Mouse (Mus musculus) MEL (cell line): ENCODE measurements around the gene Tbca. TPM values are rescaled to one million over a fixed set of nuclear protein-coding genes. Genes with fewer than 3 reads are reported as not detected.

Experiments used
- DNase-seq: peaks from one replicate; pipeline ENCODE4 v3.0.0; 2011; ENCODE audit warnings: low read depth, low spot score
- H3K27ac ChIP-seq: 2 replicates; pipeline ENCODE4 v1.5.1; 2012; ENCODE audit warnings: low read depth, mild to moderate bottlenecking, control low read depth, low read length, moderate library complexity; ENCODE audit not compliant: control insufficient read depth
- H3K27me3 ChIP-seq, 2 experiments: fragments of 150-350 bp in 1 of 2; sonication (generic) in 1 of 2; 2 replicates each; pipeline ENCODE4 v1.6.1; 2012; ENCODE audit warnings: low read length in 2 of 2, mild to moderate bottlenecking in 2 of 2, improper control_type of control experiment in 1 of 2, moderate library complexity in 1 of 2; ENCODE audit not compliant: insufficient read depth in 2 of 2, control insufficient read depth in 1 of 2
- H3K36me3 ChIP-seq, 2 experiments: 2 replicates each; pipeline ENCODE4 v1.6.1; 2012 to 2014; ENCODE audit warnings: low read length in 2 of 2, improper control_type of control experiment in 1 of 2, inconsistent platforms in 1 of 2, mild to moderate bottlenecking in 1 of 2; ENCODE audit not compliant: insufficient read depth in 2 of 2, control insufficient read depth in 1 of 2
- H3K4me1 ChIP-seq, 2 experiments: fragments of 150-350 bp in 1 of 2; sonication (generic) in 1 of 2; 2 replicates each; pipeline ENCODE4 v1.6.1; 2012; ENCODE audit warnings: low read length in 2 of 2, improper control_type of control experiment in 1 of 2, mild to moderate bottlenecking in 1 of 2; ENCODE audit not compliant: insufficient read depth in 2 of 2, control insufficient read depth in 1 of 2
- H3K4me3 ChIP-seq, 2 experiments: fragments of 150-350 bp in 1 of 2; sonication (generic) in 1 of 2; 2 replicates each; pipeline ENCODE4 v1.5.1; 2012; ENCODE audit warnings: low read depth in 2 of 2, low read length in 2 of 2, mild to moderate bottlenecking in 2 of 2, moderate library complexity in 2 of 2, control low read depth in 1 of 2, improper control_type of control experiment in 1 of 2; ENCODE audit not compliant: control insufficient read depth in 1 of 2, insufficient read depth in 1 of 2
- H3K79me2 ChIP-seq: 2 replicates; pipeline ENCODE4 v1.6.1; 2012; ENCODE audit warnings: mild to moderate bottlenecking, low read length, moderate library complexity; ENCODE audit not compliant: control insufficient read depth, poor library complexity, insufficient read depth
- H3K9ac ChIP-seq: 2 replicates; pipeline ENCODE4 v1.6.1; 2012; ENCODE audit warnings: low read depth, mild to moderate bottlenecking, control low read depth, low read length, moderate library complexity; ENCODE audit not compliant: control insufficient read depth, poor library complexity, severe bottlenecking
- H3K9me3 ChIP-seq: fragments of 150-350 bp; sonication (generic); replicated peaks from 2 replicates; pipeline ENCODE4 v1.6.1; 2012; ENCODE audit warnings: mild to moderate bottlenecking, low read length, improper control_type of control experiment, moderate library complexity; ENCODE audit not compliant: insufficient read depth
- BHLHE40 ChIP-seq: IDR thresholded peaks from 2 replicates; pipeline ENCODE4 v1.6.1; 2012; ENCODE audit warnings: low read depth, mild to moderate bottlenecking, inconsistent platforms, low read length, improper control_type of control experiment, borderline replicate concordance
- CHD1 ChIP-seq: IDR thresholded peaks from 2 replicates; pipeline ENCODE4 v1.6.1; 2012; ENCODE audit warnings: low read depth, mild to moderate bottlenecking, inconsistent platforms, low read length, improper control_type of control experiment
- CHD2 ChIP-seq: IDR thresholded peaks from 2 replicates; pipeline ENCODE4 v1.6.1; 2011; ENCODE audit warnings: low read length, improper control_type of control experiment
- CTCF ChIP-seq, 3 experiments: IDR thresholded peaks in 2 of 3; conservative IDR thresholded peaks in 1 of 3; 2 replicates each; pipeline ENCODE4 v1.5.1; 2011 to 2012; ENCODE audit warnings: low read length in 3 of 3, low read depth in 2 of 3, mild to moderate bottlenecking in 2 of 3, improper control_type of control experiment in 1 of 3, inconsistent platforms in 1 of 3, mixed read lengths in 1 of 3, moderate library complexity in 1 of 3; ENCODE audit not compliant: control insufficient read depth in 1 of 3, insufficient read depth in 1 of 3, poor library complexity in 1 of 3, severe bottlenecking in 1 of 3
- E2F4 ChIP-seq: IDR thresholded peaks from 2 replicates; pipeline ENCODE4 v1.6.1; 2011; ENCODE audit warnings: low read depth, low read length, improper control_type of control experiment, borderline replicate concordance
- ELF1 ChIP-seq: IDR thresholded peaks from 2 replicates; pipeline ENCODE4 v1.6.1; 2014; ENCODE audit warnings: low read depth, mild to moderate bottlenecking, inconsistent platforms, low read length, improper control_type of control experiment, moderate library complexity
- ETS1 ChIP-seq: IDR thresholded peaks from 2 replicates; pipeline ENCODE4 v1.6.1; 2012; ENCODE audit warnings: low read depth, mild to moderate bottlenecking, inconsistent platforms, low read length, improper control_type of control experiment, moderate library complexity
- GABPA ChIP-seq: IDR thresholded peaks from 2 replicates; pipeline ENCODE4 v1.6.1; 2012; ENCODE audit warnings: low read depth, mild to moderate bottlenecking, inconsistent platforms, low read length, improper control_type of control experiment, moderate library complexity
- GATA1 ChIP-seq: IDR thresholded peaks from 2 replicates; pipeline ENCODE4 v1.6.1; 2011; ENCODE audit warnings: low read depth, low read length, improper control_type of control experiment
- HCFC1 ChIP-seq: IDR thresholded peaks from 2 replicates; pipeline ENCODE4 v1.6.1; 2012; ENCODE audit warnings: low read depth, mild to moderate bottlenecking, inconsistent platforms, low read length, improper control_type of control experiment, moderate library complexity
- KAT2A ChIP-seq: conservative IDR thresholded peaks from 2 replicates; pipeline ENCODE4 v1.6.1; 2012; ENCODE audit warnings: low read depth, low read length, improper control_type of control experiment, inconsistent platforms
- MAX ChIP-seq: IDR thresholded peaks from 2 replicates; pipeline ENCODE4 v1.6.1; 2011; ENCODE audit warnings: low read length, improper control_type of control experiment
- MEF2A ChIP-seq: IDR thresholded peaks from 2 replicates; pipeline ENCODE4 v1.6.1; 2014; ENCODE audit warnings: low read depth, mild to moderate bottlenecking, inconsistent platforms, low read length, improper control_type of control experiment; ENCODE audit not compliant: poor library complexity, insufficient replicate concordance, severe bottlenecking; ENCODE audit errors: extremely low read depth
- MXI1 ChIP-seq: IDR thresholded peaks from 2 replicates; pipeline ENCODE4 v1.6.1; 2011; ENCODE audit warnings: mild to moderate bottlenecking, low read depth, low read length, improper control_type of control experiment
- POLR2A ChIP-seq, 2 experiments: IDR thresholded peaks; 2 replicates each; pipeline ENCODE4 v1.6.1; 2011 to 2012; ENCODE audit warnings: low read length in 2 of 2, mild to moderate bottlenecking in 2 of 2, control low read depth in 1 of 2, improper control_type of control experiment in 1 of 2, low read depth in 1 of 2, moderate library complexity in 1 of 2; ENCODE audit not compliant: control insufficient read depth in 1 of 2, insufficient read depth in 1 of 2, poor library complexity in 1 of 2
- POLR2AphosphoS5 ChIP-seq: IDR thresholded peaks from 2 replicates; pipeline ENCODE4 v1.6.1; 2012; ENCODE audit warnings: low read depth, borderline replicate concordance, mild to moderate bottlenecking, inconsistent platforms, low read length, moderate library complexity, mixed read lengths
- RCOR1 ChIP-seq: IDR thresholded peaks from 2 replicates; pipeline ENCODE4 v1.6.1; 2012; ENCODE audit warnings: low read depth, mild to moderate bottlenecking, inconsistent platforms, low read length, improper control_type of control experiment
- SMC3 ChIP-seq: IDR thresholded peaks from 2 replicates; pipeline ENCODE4 v1.6.1; 2011; ENCODE audit warnings: low read depth, low read length, improper control_type of control experiment
- TAL1 ChIP-seq: IDR thresholded peaks from 2 replicates; pipeline ENCODE4 v1.6.1; 2012; ENCODE audit warnings: mild to moderate bottlenecking, inconsistent platforms, low read length, moderate library complexity, mixed read lengths
- UBTF ChIP-seq: IDR thresholded peaks from 2 replicates; pipeline ENCODE4 v1.6.1; 2012; ENCODE audit warnings: low read depth, mild to moderate bottlenecking, inconsistent platforms, low read length, improper control_type of control experiment, moderate library complexity, borderline replicate concordance; ENCODE audit not compliant: insufficient read depth
- USF1 ChIP-seq: IDR thresholded peaks from 2 replicates; pipeline ENCODE4 v1.6.1; 2014; ENCODE audit warnings: low read depth, mild to moderate bottlenecking, inconsistent platforms, low read length, improper control_type of control experiment, moderate library complexity
- USF2 ChIP-seq, 2 experiments: IDR thresholded peaks; 2 replicates each; pipeline ENCODE4 v1.6.1; 2011 to 2012; ENCODE audit warnings: improper control_type of control experiment in 2 of 2, low read length in 2 of 2, borderline replicate concordance in 1 of 2, inconsistent platforms in 1 of 2, low read depth in 1 of 2, mild to moderate bottlenecking in 1 of 2; ENCODE audit not compliant: insufficient read depth in 1 of 2
- ZC3H11A ChIP-seq: IDR thresholded peaks from 2 replicates; pipeline ENCODE4 v1.6.1; 2012; ENCODE audit warnings: low read depth, mild to moderate bottlenecking, inconsistent platforms, low read length, improper control_type of control experiment
- polyA plus RNA-seq, 2 experiments: library from polyadenylated mRNA; stranded (reverse) in 1 of 2; unstranded in 1 of 2; fragments of >175 nt in 1 of 2; fragments of >200 nt in 1 of 2; gene quantifications; 2 replicates each; pipeline versions ENCODE4 v1.2.1 to v1.2.4; 2012; ENCODE audit warnings: low replicate concordance in 2 of 2, low read depth in 1 of 2; ENCODE audit not compliant: insufficient read length in 2 of 2, insufficient read depth in 1 of 2, missing spikeins in 1 of 2
- total RNA-seq: library from RNA; depleted of rRNA; stranded (reverse); fragments of 300-350 nt; gene quantifications from 2 replicates; pipeline ENCODE4 v1.2.3, GENCODE M21; 2012

The Tbca gene
- total and polyA plus RNA-seq, 3 experiments = 155 to 263 TPM; not detected in 1

- Histone ChIP-seq H3K79me2 (no peaks in the 10 kb centered on the region), H3K4me3 (no peak overlapping the region), H3K36me3 (no peaks in the 10 kb centered on the region), H3K27ac (no peak overlapping the region), H3K9me3 (no peaks in the 10 kb centered on the region), H3K27me3 (no peaks in the 10 kb centered on the region), H3K4me1 (no peaks in the 10 kb centered on the region), H3K9ac (no peak overlapping the region)
- TF ChIP-seq ELF1 = no peak
- TF ChIP-seq GATA1 = no peak
- no peak for TF ChIP-seq ZC3H11A
- TF ChIP-seq CHD1 = no peak
- no peak for TF ChIP-seq GABPA
- TF ChIP-seq KAT2A = no peak
- no peak for TF ChIP-seq USF2 (IDR thresholded peaks at IDR 0.05; ENCODE audit: borderline replicate concordance in 1 of 2, insufficient read depth in 1 of 2, low read depth in 1 of 2, low read length in 2 of 2)
- no peak for TF ChIP-seq TAL1
- no peak for TF ChIP-seq CTCF (IDR thresholded peaks at IDR 0.05 in 2 of 3, conservative IDR thresholded peaks at IDR 0.05 in 1 of 3; ENCODE audit: control insufficient read depth in 1 of 3, insufficient read depth in 1 of 3, low read depth in 2 of 3, low read length in 3 of 3, poor library complexity in 1 of 3, severe bottlenecking in 1 of 3)
- TF ChIP-seq MXI1 = no peak
- no peak for TF ChIP-seq BHLHE40
- TF ChIP-seq MEF2A = no peak
- no peak for TF ChIP-seq RCOR1
- no peak for TF ChIP-seq UBTF
- no peak for DNase-seq
Measured at GRCm38 (mm10) chr13:94882221-94882620, 93.5 kb downstream of the Tbca start.

- Histone ChIP-seq H3K4me1 (no peaks in the 10 kb centered on the region), H3K9me3 (no peaks in the 10 kb centered on the region), H3K79me2 (no peaks in the 10 kb centered on the region)
- DNase-seq = no peak
- TF ChIP-seq ETS1 (no peak), SMC3 (no peak), POLR2AphosphoS5 (no peak), MAX (no peak), BHLHE40 (no peak), HCFC1 (no peak), MXI1 (no peak), GABPA (no peak), POLR2A (IDR thresholded peaks at IDR 0.05; ENCODE audit: control insufficient read depth in 1 of 2, insufficient read depth in 1 of 2, low read depth in 1 of 2, low read length in 2 of 2, poor library complexity in 1 of 2) (no peak), CTCF (IDR thresholded peaks at IDR 0.05 in 2 of 3, conservative IDR thresholded peaks at IDR 0.05 in 1 of 3; ENCODE audit: control insufficient read depth in 1 of 3, insufficient read depth in 1 of 3, low read depth in 2 of 3, low read length in 3 of 3, poor library complexity in 1 of 3, severe bottlenecking in 1 of 3) (no peak), USF1 (no peak), CHD2 (no peak), E2F4 (no peak), CHD1 (no peak), RCOR1 (no peak), GATA1 (no peak)
- TF ChIP-seq, all 39 proteins: peak for 0
- H3K27ac ChIP-seq = no peak overlapping the region
- H3K36me3 ChIP-seq = no peaks in the 10 kb centered on the region
- H3K27me3 ChIP-seq = no peaks in the 10 kb centered on the region
- H3K4me3 ChIP-seq = no peak overlapping the region
- H3K9ac ChIP-seq = no peak overlapping the region
Measured at GRCm38 (mm10) chr13:94882711-94883145, 94.0 kb downstream of the Tbca start.
